Mouse (Mus musculus) kidney, adult 18-20 months (tissue): ENCODE measurements around the gene Nsun2.

Experiments
- DNase-seq: peaks from one replicate; pipeline ENCODE4 v3.0.0; 2021

Nsun2 gene

DNA sequence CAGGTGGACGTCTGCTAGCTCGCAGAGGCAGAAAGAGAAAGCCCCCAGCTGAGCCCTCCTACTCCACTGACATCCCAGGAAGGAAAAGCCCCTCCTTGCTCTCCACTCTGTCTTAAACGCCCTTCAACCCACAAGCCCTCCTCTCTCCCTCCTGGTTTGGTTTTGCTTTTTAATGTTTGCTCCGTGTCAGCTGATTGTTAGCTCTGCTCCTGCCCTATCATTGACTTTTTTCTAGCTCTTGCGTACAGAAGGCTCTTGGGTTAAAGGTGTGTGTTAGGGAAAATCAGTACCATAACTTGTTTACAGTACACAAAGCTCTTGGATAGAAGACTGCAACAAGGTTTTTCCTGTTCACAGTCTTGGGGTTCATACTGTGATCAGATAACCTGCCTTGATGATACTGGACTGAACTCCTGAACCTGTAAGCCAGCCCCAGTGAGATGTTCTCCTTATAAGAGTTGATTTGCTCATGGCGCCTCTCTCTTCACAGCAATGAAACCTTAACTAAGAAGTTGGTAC lies 104.6 kb downstream of the Nsun2 start:
- DNase-seq: no peak

DNA sequence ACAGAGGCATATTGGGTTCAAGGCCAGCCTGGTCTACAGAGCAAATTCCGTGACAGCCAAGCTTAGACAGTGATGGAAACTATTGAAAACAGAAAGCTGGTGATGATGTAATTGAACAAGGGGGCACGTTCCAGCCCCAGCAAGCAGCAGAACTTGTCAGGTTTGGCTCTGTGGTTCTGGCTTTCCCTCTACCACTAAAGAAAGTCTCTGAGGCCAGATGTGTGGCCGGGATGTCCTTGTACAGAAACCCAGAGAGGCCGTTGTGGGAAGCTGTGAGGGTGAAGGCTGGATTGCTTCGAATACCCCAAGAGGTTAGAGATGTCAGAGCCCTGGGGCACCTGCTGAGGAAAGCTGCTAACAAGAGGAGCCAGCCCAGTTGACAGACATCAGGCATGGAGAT lies 105.7 kb downstream of the Nsun2 start:
- DNase-seq: no peak

DNA sequence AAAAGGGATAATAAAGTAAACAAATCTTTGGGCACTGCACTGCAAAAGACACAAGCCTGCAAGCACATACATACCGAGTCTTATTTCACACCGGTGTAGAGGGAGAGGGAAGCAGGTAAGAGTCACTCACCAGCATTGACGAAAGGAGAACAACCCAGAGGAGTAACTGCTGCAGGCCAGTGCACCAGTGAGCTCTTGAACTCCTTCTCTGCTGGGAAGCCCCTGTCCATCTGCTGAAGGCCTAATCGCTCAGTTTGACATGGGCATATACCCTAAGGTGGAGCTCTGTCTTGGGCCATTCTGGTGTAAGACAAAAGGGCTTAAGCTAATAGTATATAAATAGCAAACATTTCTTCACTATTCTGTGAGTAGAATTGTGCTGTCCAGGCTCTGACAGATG lies 106.6 kb downstream of the Nsun2 start:
- no peak for DNase-seq

- no peak for DNase-seq
Observed at GRCm38 (mm10) chr13:69640541-69640940, 107.0 kb downstream of the Nsun2 start.

DNA sequence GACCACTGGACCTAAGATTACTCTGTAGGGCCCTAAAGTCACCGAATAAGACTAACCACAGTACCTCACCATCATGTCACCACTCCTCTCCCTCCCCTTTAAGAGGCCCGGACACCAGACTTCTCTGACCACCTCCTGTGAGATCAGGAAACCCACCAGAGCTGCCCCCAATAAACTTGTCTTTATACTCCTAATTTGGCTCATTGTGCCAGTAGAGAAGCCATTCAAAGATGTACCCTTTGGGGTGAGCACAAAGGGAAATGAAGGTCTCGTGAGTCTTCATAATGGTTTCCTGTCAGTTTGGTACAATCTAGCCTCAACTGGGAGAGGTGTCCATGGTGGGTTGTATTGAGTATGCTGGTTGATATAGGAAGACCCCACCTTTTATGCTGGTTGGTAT lies 107.5 kb downstream of the Nsun2 start:
- DNase-seq: peak; percentile 1

- no peak for DNase-seq
Observed at GRCm38 (mm10) chr13:69642656-69643216, 109.2 kb downstream of the Nsun2 start.

- DNase-seq: no peak
Observed at GRCm38 (mm10) chr13:69643937-69644336, 110.4 kb downstream of the Nsun2 start.

- peak; percentile 41 for DNase-seq
Observed at GRCm38 (mm10) chr13:69644427-69645166, 111.1 kb downstream of the Nsun2 start.

- no peak for DNase-seq
Observed at GRCm38 (mm10) chr13:69645694-69646423, 112.3 kb downstream of the Nsun2 start.

- peak; percentile 1 for DNase-seq
Observed at GRCm38 (mm10) chr13:69646481-69646880, 112.9 kb downstream of the Nsun2 start.

DNA sequence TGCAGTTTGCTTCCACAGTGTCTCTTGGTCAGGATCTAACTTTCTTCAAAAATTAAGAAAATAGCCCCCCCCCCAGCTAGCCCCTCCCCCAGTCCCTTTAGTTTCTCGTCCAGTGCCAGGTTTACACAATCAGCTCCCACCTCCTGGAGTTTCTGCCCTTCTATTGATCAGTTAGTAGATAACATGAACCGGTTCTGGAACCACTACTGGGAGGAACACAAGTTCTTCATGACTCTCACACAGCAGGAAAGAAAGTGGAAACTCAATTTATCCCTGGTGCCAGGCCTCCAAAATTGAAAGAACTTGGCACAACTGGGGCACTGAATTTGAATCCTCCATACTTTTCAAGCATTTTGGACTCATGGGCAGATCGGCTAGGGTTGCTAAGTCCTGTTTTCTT lies 121.0 kb downstream of the Nsun2 start:
- DNase-seq: no peak

GRCm38 (mm10) chr13:69672121-69672520 lies 138.6 kb downstream of the Nsun2 start:
- DNase-seq: no peak

DNA sequence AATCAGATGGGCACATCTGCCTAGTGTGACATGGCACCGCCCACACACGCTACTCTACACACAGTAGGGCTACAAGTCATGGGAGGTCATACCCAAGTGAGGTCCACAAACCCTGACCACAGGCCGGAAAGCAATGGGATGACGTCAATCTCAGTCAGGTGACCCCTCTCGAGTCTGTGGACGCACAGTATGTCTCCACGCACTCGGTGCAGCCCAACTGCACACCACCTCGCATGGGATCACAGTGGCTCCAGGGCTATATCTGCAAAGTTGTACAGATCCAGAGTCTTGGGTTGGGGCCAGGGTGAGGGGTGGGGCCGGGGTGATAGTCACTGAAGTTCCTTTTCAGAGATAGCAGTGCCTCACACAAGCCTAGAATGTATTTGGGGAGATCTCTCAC lies 139.0 kb downstream of the Nsun2 start:
- DNase-seq: no peak

DNA sequence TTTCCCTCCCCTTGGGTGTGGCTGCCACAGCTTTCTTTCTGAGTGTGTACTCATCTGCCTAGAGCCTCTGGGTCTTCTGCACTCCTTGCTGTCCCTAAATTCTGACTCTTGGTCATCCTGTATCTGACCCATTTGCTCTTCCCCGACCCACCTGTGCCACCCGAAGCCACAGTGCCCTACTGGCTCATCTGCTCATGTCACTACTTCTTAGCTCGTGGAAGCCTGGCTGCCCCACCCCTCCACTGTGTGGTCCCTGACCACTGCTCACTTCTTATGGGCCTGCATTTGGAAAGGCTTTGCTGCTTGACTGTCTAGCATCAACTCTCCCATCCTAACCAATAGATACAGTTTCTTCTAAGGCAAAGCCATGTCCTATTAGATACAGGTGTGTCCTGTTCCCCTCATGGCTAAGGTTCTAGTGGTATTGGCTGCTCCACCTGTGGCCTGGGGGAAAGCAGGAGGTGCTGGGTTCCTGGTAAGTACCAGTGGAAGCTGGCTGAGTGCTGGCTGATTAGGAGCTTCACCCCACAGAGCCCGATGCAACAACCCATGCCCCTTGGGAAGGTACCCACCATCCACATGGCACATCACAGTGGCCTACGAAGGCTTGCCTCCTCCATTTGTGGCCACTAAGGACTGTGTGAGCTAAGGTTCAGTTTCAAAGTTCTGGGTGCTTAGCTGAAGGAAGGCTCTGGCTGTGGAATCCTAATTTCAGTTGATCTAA lies 139.8 kb downstream of the Nsun2 start:
- no peak for DNase-seq

- DNase-seq: no peak
Observed at GRCm38 (mm10) chr13:69673921-69674618, 140.5 kb downstream of the Nsun2 start.
